Mouse (Mus musculus): Measurements from ENCODE around the gene Cables2. TPM values are rescaled to one million over a fixed set of nuclear protein-coding genes. Genes with fewer than 3 reads are reported as not detected.
"Not testable (repeated sequence)": the region's sequence is repeated elsewhere in the genome, so short reads cannot be mapped to it uniquely, and the experiment has no call there.

Cables2 gene
- polyA plus RNA-seq, 1 experiment from 2014 or later, result 5.9 TPM

GRCm38 (mm10) chr2:180270537-180271255, 2.6 kb downstream of the Cables2 start:
- no peak overlapping the region for H3K27ac ChIP-seq
- WGBS (ENCODE audit: missing documents), result 37% methylated on average over 7 of the region's 7 CpGs

GRCm38 (mm10) chr2:180269329-180269728, 4.0 kb downstream of the Cables2 start:
- Histone ChIP-seq H3K36me3 (ENCODE audit: inconsistent target) (no peaks in the 10 kb centered on the region), H3K79me2 (ENCODE audit: inconsistent target) (no peaks in the 10 kb centered on the region), H3K4me3 (ENCODE audit: inconsistent target) (no peak overlapping the region), H3K27ac (no peak overlapping the region)
- 97% methylated on average over 10 of the region's 10 CpGs for WGBS (ENCODE audit: missing documents)

More at GRCm38 (mm10) chr2:180270537-180271255, 2.6 kb downstream of the Cables2 start:
- no peaks in the 10 kb centered on the region for H3K79me2 ChIP-seq (ENCODE audit: inconsistent target)
- H3K4me3 ChIP-seq (ENCODE audit: inconsistent target), result no peak overlapping the region
- H3K36me3 ChIP-seq (ENCODE audit: inconsistent target), result no peaks in the 10 kb centered on the region

GRCm38 (mm10) chr2:180267955-180268354, 5.3 kb downstream of the Cables2 start:
- no peaks in the 10 kb centered on the region for H3K79me2 ChIP-seq (ENCODE audit: inconsistent target)
- H3K36me3 ChIP-seq (ENCODE audit: inconsistent target), result peaks cover 8% of the 10 kb centered on the region; the same call in 1 of the 2 replicates
- 90% methylated on average over 2 of the region's 2 CpGs for WGBS (ENCODE audit: missing documents)

GRCm38 (mm10) chr2:180262891-180263290, 10.4 kb downstream of the Cables2 start:
- Histone ChIP-seq H3K4me3 (ENCODE audit: inconsistent target) (no peak overlapping the region), H3K27ac (no peak overlapping the region), H3K79me2 (ENCODE audit: inconsistent target) (peaks cover 9% of the 10 kb centered on the region), H3K36me3 (ENCODE audit: inconsistent target) (peaks cover 15% of the 10 kb centered on the region; the same call in 1 of the 2 replicates)
- 92% methylated on average over 10 of the region's 10 CpGs for WGBS (ENCODE audit: missing documents)

More at GRCm38 (mm10) chr2:180267955-180268354, 5.3 kb downstream of the Cables2 start:
- Histone ChIP-seq H3K27ac (no peak overlapping the region), H3K4me3 (ENCODE audit: inconsistent target) (no peak overlapping the region)

- H3K36me3 ChIP-seq (ENCODE audit: inconsistent target), result peaks cover 15% of the 10 kb centered on the region; the same call in 1 of the 2 replicates
- H3K27ac ChIP-seq, result no peak overlapping the region
- peaks cover 14% of the 10 kb centered on the region for H3K79me2 ChIP-seq (ENCODE audit: inconsistent target)
- WGBS (ENCODE audit: missing documents), result 93% methylated on average over 3 of the region's 3 CpGs
- H3K4me3 ChIP-seq (ENCODE audit: inconsistent target), result no peak overlapping the region
These were observed 10.9 kb downstream of the Cables2 start for GRCm38 (mm10) chr2:180262441-180262840.

- no peak overlapping the region for H3K27ac ChIP-seq
- WGBS (ENCODE audit: missing documents), result 98% methylated on average over 7 of the region's 7 CpGs
- H3K36me3 ChIP-seq (ENCODE audit: inconsistent target), result peaks cover 15% of the 10 kb centered on the region; the same call in 1 of the 2 replicates
- H3K79me2 ChIP-seq (ENCODE audit: inconsistent target), result peaks cover 14% of the 10 kb centered on the region
- no peak overlapping the region for H3K4me3 ChIP-seq (ENCODE audit: inconsistent target)
These were observed 11.4 kb downstream of the Cables2 start for GRCm38 (mm10) chr2:180261901-180262300.

- no peak overlapping the region for H3K27ac ChIP-seq
- no peak overlapping the region for H3K4me3 ChIP-seq (ENCODE audit: inconsistent target)
- 92% methylated on average over 8 of the region's 8 CpGs for WGBS (ENCODE audit: missing documents)
- H3K79me2 ChIP-seq (ENCODE audit: inconsistent target), result peaks cover 14% of the 10 kb centered on the region
- H3K36me3 ChIP-seq (ENCODE audit: inconsistent target), result peaks cover 15% of the 10 kb centered on the region; the same call in 1 of the 2 replicates
These were observed 12.5 kb downstream of the Cables2 start for GRCm38 (mm10) chr2:180260610-180261480.

- Histone ChIP-seq H3K79me2 (ENCODE audit: inconsistent target) (peaks cover 14% of the 10 kb centered on the region), H3K36me3 (ENCODE audit: inconsistent target) (peaks cover 15% of the 10 kb centered on the region; the same call in 1 of the 2 replicates)
- H3K4me3 ChIP-seq (ENCODE audit: inconsistent target); H3K27ac ChIP-seq: not testable (repeated sequence)
- 87% methylated on average over 17 of the region's 17 CpGs for WGBS (ENCODE audit: missing documents)
These were observed 13.3 kb downstream of the Cables2 start for GRCm38 (mm10) chr2:180259826-180260609.

- H3K4me3 ChIP-seq (ENCODE audit: inconsistent target); H3K27ac ChIP-seq: not testable (repeated sequence)
- Histone ChIP-seq H3K36me3 (ENCODE audit: inconsistent target) (peaks cover 12% of the 10 kb centered on the region; the same call in 1 of the 2 replicates), H3K79me2 (ENCODE audit: inconsistent target) (peaks cover 14% of the 10 kb centered on the region)
- WGBS (ENCODE audit: missing documents), result 92% methylated on average over 10 of the region's 10 CpGs
These were observed 14.3 kb downstream of the Cables2 start for GRCm38 (mm10) chr2:180258951-180259484.

- H3K36me3 ChIP-seq (ENCODE audit: inconsistent target), result peaks cover 7% of the 10 kb centered on the region; the same call in 1 of the 2 replicates
- 61% methylated on average over 11 of the region's 11 CpGs for WGBS (ENCODE audit: missing documents)
- H3K79me2 ChIP-seq (ENCODE audit: inconsistent target), result peaks cover 14% of the 10 kb centered on the region
- peak overlapping the region; percentile 49 for H3K27ac ChIP-seq
- H3K4me3 ChIP-seq (ENCODE audit: inconsistent target), result peak overlapping the region; percentile 96
These were observed 15.1 kb downstream of the Cables2 start for GRCm38 (mm10) chr2:180257963-180258865.

GRCm38 (mm10) chr2:180257001-180257521, 16.2 kb downstream of the Cables2 start, which contains the start of gene Rps21:
Gene Rps21 (plus strand): TSS chr2:180257377.
- 2% methylated on average over 38 of the region's 38 CpGs for WGBS (ENCODE audit: missing documents)
- peaks cover 14% of the 10 kb centered on the region for H3K79me2 ChIP-seq (ENCODE audit: inconsistent target)
- H3K27ac ChIP-seq, result peak within 1 kb of the TSS; percentile 71
- H3K36me3 ChIP-seq (ENCODE audit: inconsistent target), result peaks cover 7% of the 10 kb centered on the region; the same call in 1 of the 2 replicates
- peak within 1 kb of the TSS; percentile 96 for H3K4me3 ChIP-seq (ENCODE audit: inconsistent target)

GRCm38 (mm10) chr2:180256296-180257000, 16.8 kb downstream of the Cables2 start:
- Histone ChIP-seq H3K79me2 (ENCODE audit: inconsistent target) (peaks cover 14% of the 10 kb centered on the region), H3K27ac (peak overlapping the region; percentile 71), H3K4me3 (ENCODE audit: inconsistent target) (peak overlapping the region; percentile 55), H3K36me3 (ENCODE audit: inconsistent target) (peaks cover 7% of the 10 kb centered on the region; the same call in 1 of the 2 replicates)
- 23% methylated on average over 25 of the region's 26 CpGs for WGBS (ENCODE audit: missing documents)
